Mouse (Mus musculus) cortical plate, adult 2 months (tissue): ENCODE results near the gene Tspoap1.

Experiments used
- CTCF ChIP-seq: fragments of 200-500 bp; IDR thresholded peaks from 2 replicates; pipeline ENCODE4 v1.5.1; 2011; ENCODE audit warnings: mild to moderate bottlenecking, control low read depth, low read length; ENCODE audit not compliant: insufficient read depth; ENCODE audit errors: extremely low read depth
- POLR2A ChIP-seq: fragments of 200-500 bp; IDR thresholded peaks from 2 replicates; pipeline ENCODE4 v1.6.1; 2011; ENCODE audit warnings: mild to moderate bottlenecking, low read length, control low read depth; ENCODE audit not compliant: insufficient read depth; ENCODE audit errors: extremely low read depth

GRCm38 (mm10) chr11:87761181-87761721 is 910 bp downstream of the Tspoap1 start:
- TF ChIP-seq CTCF (no peak), POLR2A (no peak)
